Mouse (Mus musculus): Measurements from ENCODE around the gene Spem2. TPM values are rescaled to one million over a fixed set of nuclear protein-coding genes. Genes with fewer than 3 reads are reported as not detected.

The Spem2 gene
- polyA plus RNA-seq, 1 experiment: not detected

- peak overlapping the region; percentile 90 for H3K4me3 ChIP-seq (ENCODE audit: insufficient read depth, low read depth, low read length)
- peak overlapping the region; percentile 77 for H3K27ac ChIP-seq (replicated peaks; ENCODE audit: low read depth, low read length)
- H3K4me1 ChIP-seq (ENCODE audit: control insufficient read depth, insufficient read depth, insufficient read length, low read length): peaks cover 14% of the 10 kb centered on the region
These were observed 51.2 kb downstream of the Spem2 start for GRCm38 (mm10) chr11:69766872-69767624.

Other genes starting within 250 kb of the Spem2 start
- gene Wrap53, start 238.2 kb downstream of the Spem2 start, polyA plus RNA-seq (2012; ENCODE audit: insufficient read depth, insufficient read length, missing spikeins): 10.7 and 10.9 TPM in 2 replicates
- gene Trp53, start 238.1 kb downstream of the Spem2 start, polyA plus RNA-seq (2012; ENCODE audit: insufficient read depth, insufficient read length, missing spikeins): 13.6 and 18.3 TPM in 2 replicates
- gene Atp1b2, start 212.5 kb downstream of the Spem2 start, polyA plus RNA-seq (2012; ENCODE audit: insufficient read depth, insufficient read length, missing spikeins): 6.7 and 8.3 TPM in 2 replicates
- gene Shbg, start 200.6 kb downstream of the Spem2 start, polyA plus RNA-seq (2012; ENCODE audit: insufficient read depth, insufficient read length, missing spikeins): not detected in 2 replicates
- gene Sat2, start 196.4 kb downstream of the Spem2 start, polyA plus RNA-seq (2012; ENCODE audit: insufficient read depth, insufficient read length, missing spikeins): 8.6 and 10.9 TPM in 2 replicates
- gene Fxr2, start 185.5 kb downstream of the Spem2 start, polyA plus RNA-seq (2012; ENCODE audit: insufficient read depth, insufficient read length, missing spikeins): 27.8 and 29.5 TPM in 2 replicates
- gene Sox15, start 163.2 kb downstream of the Spem2 start, polyA plus RNA-seq (2012; ENCODE audit: insufficient read depth, insufficient read length, missing spikeins): not detected in 2 replicates
- gene Mpdu1, start 155.8 kb downstream of the Spem2 start, polyA plus RNA-seq (2012; ENCODE audit: insufficient read depth, insufficient read length, missing spikeins): 73.8 and 102 TPM in 2 replicates
- 10.3 and 12.1 TPM in 2 replicates for gene Cd68, start 152.3 kb downstream of the Spem2 start, polyA plus RNA-seq (2012; ENCODE audit: insufficient read depth, insufficient read length, missing spikeins)
- gene Eif4a1, start 146.0 kb downstream of the Spem2 start, polyA plus RNA-seq (2012; ENCODE audit: insufficient read depth, insufficient read length, missing spikeins): 268 and 317 TPM in 2 replicates
- gene Senp3, start 136.4 kb downstream of the Spem2 start, polyA plus RNA-seq (2012; ENCODE audit: insufficient read depth, insufficient read length, missing spikeins): 49.9 and 65.3 TPM in 2 replicates
- 4.1 and 4.9 TPM in 2 replicates for gene Tnfsf13, start 132.7 kb downstream of the Spem2 start, polyA plus RNA-seq (2012; ENCODE audit: insufficient read depth, insufficient read length, missing spikeins)
- gene Tnfsf12, start 122.6 kb downstream of the Spem2 start, polyA plus RNA-seq (2012; ENCODE audit: insufficient read depth, insufficient read length, missing spikeins): 12.7 and 13.7 TPM in 2 replicates
- 0.99 and 2.8 TPM in 2 replicates for gene Tnfsfm13, start 122.4 kb downstream of the Spem2 start, polyA plus RNA-seq (2012; ENCODE audit: insufficient read depth, insufficient read length, missing spikeins)
- 10.4 and 16.5 TPM in 2 replicates for gene Polr2a, start 59.8 kb downstream of the Spem2 start, polyA plus RNA-seq (2012; ENCODE audit: insufficient read depth, insufficient read length, missing spikeins)
- gene Slc35g3, start 56.5 kb downstream of the Spem2 start, polyA plus RNA-seq (2012; ENCODE audit: insufficient read depth, insufficient read length, missing spikeins): not detected in 2 replicates
- 17.2 and 23.6 TPM in 2 replicates for gene Zbtb4, start 52.6 kb downstream of the Spem2 start, polyA plus RNA-seq (2012; ENCODE audit: insufficient read depth, insufficient read length, missing spikeins)
- 1.7 and 2.4 TPM in 2 replicates for gene Chrnb1, start 22.5 kb downstream of the Spem2 start, polyA plus RNA-seq (2012; ENCODE audit: insufficient read depth, insufficient read length, missing spikeins)
- 5.6 and 7.5 TPM in 2 replicates for gene Fgf11, start 16.6 kb downstream of the Spem2 start, polyA plus RNA-seq (2012; ENCODE audit: insufficient read depth, insufficient read length, missing spikeins)
- gene Tmem102, start 12.8 kb downstream of the Spem2 start, polyA plus RNA-seq (2012; ENCODE audit: insufficient read depth, insufficient read length, missing spikeins): 1.2 TPM in 1 of 2 replicates, not detected in the other
- gene Gm39566, start 3.2 kb downstream of the Spem2 start, polyA plus RNA-seq (2012; ENCODE audit: insufficient read depth, insufficient read length, missing spikeins): not detected in 2 replicates
- not detected in 2 replicates for gene Spem1, start 3.7 kb upstream of the Spem2 start, polyA plus RNA-seq (2012; ENCODE audit: insufficient read depth, insufficient read length, missing spikeins)
- gene Nlgn2, start 19.3 kb upstream of the Spem2 start, polyA plus RNA-seq (2012; ENCODE audit: insufficient read depth, insufficient read length, missing spikeins): 1.8 and 2.7 TPM in 2 replicates
- 206 and 248 TPM in 2 replicates for gene Tmem256, start 20.0 kb upstream of the Spem2 start, polyA plus RNA-seq (2012; ENCODE audit: insufficient read depth, insufficient read length, missing spikeins)
- 18.7 TPM in 2 replicates for gene Plscr3, start 27.9 kb upstream of the Spem2 start, polyA plus RNA-seq (2012; ENCODE audit: insufficient read depth, insufficient read length, missing spikeins)
- gene Tnk1, start 40.3 kb upstream of the Spem2 start, polyA plus RNA-seq (2012; ENCODE audit: insufficient read depth, insufficient read length, missing spikeins): not detected in 2 replicates
- gene Tmem95, start 59.6 kb upstream of the Spem2 start, polyA plus RNA-seq (2012; ENCODE audit: insufficient read depth, insufficient read length, missing spikeins): not detected in 2 replicates
- 2.5 and 3.3 TPM in 2 replicates for gene Kctd11, start 62.9 kb upstream of the Spem2 start, polyA plus RNA-seq (2012; ENCODE audit: insufficient read depth, insufficient read length, missing spikeins)
- not detected in 2 replicates for gene Acap1, start 77.1 kb upstream of the Spem2 start, polyA plus RNA-seq (2012; ENCODE audit: insufficient read depth, insufficient read length, missing spikeins)
- 3.2 TPM in 1 of 2 replicates, not detected in the other for gene 2810408A11Rik, start 82.5 kb upstream of the Spem2 start, polyA plus RNA-seq (2012; ENCODE audit: insufficient read depth, insufficient read length, missing spikeins)
- gene Neurl4, start 82.6 kb upstream of the Spem2 start, polyA plus RNA-seq (2012; ENCODE audit: insufficient read depth, insufficient read length, missing spikeins): 16.9 and 18.4 TPM in 2 replicates
- gene Gps2, start 95.4 kb upstream of the Spem2 start, polyA plus RNA-seq (2012; ENCODE audit: insufficient read depth, insufficient read length, missing spikeins): 23.6 and 24.3 TPM in 2 replicates
- 424 and 439 TPM in 2 replicates for gene Eif5a, start 103.5 kb upstream of the Spem2 start, polyA plus RNA-seq (2012; ENCODE audit: insufficient read depth, insufficient read length, missing spikeins)
- gene Ybx2, start 117.3 kb upstream of the Spem2 start, polyA plus RNA-seq (2012; ENCODE audit: insufficient read depth, insufficient read length, missing spikeins): 37.9 and 76.4 TPM in 2 replicates
- 466 and 489 TPM in 2 replicates for gene Slc2a4, start 129.7 kb upstream of the Spem2 start, polyA plus RNA-seq (2012; ENCODE audit: insufficient read depth, insufficient read length, missing spikeins)
- not detected in 2 replicates for gene Cldn7, start 146.3 kb upstream of the Spem2 start, polyA plus RNA-seq (2012; ENCODE audit: insufficient read depth, insufficient read length, missing spikeins)
- gene Ctdnep1, start 162.7 kb upstream of the Spem2 start, polyA plus RNA-seq (2012; ENCODE audit: insufficient read depth, insufficient read length, missing spikeins): 82.4 and 122 TPM in 2 replicates
- gene Elp5, start 164.1 kb upstream of the Spem2 start, polyA plus RNA-seq (2012; ENCODE audit: insufficient read depth, insufficient read length, missing spikeins): 66.7 and 78.0 TPM in 2 replicates
- gene Gabarap, start 172.7 kb upstream of the Spem2 start, polyA plus RNA-seq (2012; ENCODE audit: insufficient read depth, insufficient read length, missing spikeins): 576 and 663 TPM in 2 replicates
- gene Phf23, start 177.3 kb upstream of the Spem2 start, polyA plus RNA-seq (2012; ENCODE audit: insufficient read depth, insufficient read length, missing spikeins): 24.2 and 26.4 TPM in 2 replicates
- 2.6 and 4.9 TPM in 2 replicates for gene Dvl2, start 182.1 kb upstream of the Spem2 start, polyA plus RNA-seq (2012; ENCODE audit: insufficient read depth, insufficient read length, missing spikeins)
- gene Acadvl, start 196.9 kb upstream of the Spem2 start, polyA plus RNA-seq (2012; ENCODE audit: insufficient read depth, insufficient read length, missing spikeins): 1,981 and 2,287 TPM in 2 replicates
- 2.4 and 2.7 TPM in 2 replicates for gene Dlg4, start 198.5 kb upstream of the Spem2 start, polyA plus RNA-seq (2012; ENCODE audit: insufficient read depth, insufficient read length, missing spikeins)
- gene Asgr1, start 235.6 kb upstream of the Spem2 start, polyA plus RNA-seq (2012; ENCODE audit: insufficient read depth, insufficient read length, missing spikeins): 0.87 TPM in 1 of 2 replicates, not detected in the other

All from brown adipose tissue, adult 24 weeks (tissue).